Mouse (Mus musculus) forebrain, postnatal 0 days (tissue): ENCODE results near the gene Chrm5. TPM values are rescaled to one million over a fixed set of nuclear protein-coding genes. Genes with fewer than 3 reads are reported as not detected.

Experiments
- ATAC-seq: fragments of 200-750 bp; cut with Nextera tagmentation; 2 replicates; pipeline ENCODE4 v1.8.0; 2017; ENCODE audit warnings: mild to moderate bottlenecking, moderate library complexity
- DNase-seq: peaks from one replicate; pipeline ENCODE4 v3.0.0-alpha.2; 2015
- H3K27ac ChIP-seq: fragments of 300-500 bp; sonication (generic); 2 replicates; pipeline ENCODE4 v1.5.1; 2014; ENCODE audit warnings: low read depth, mild to moderate bottlenecking, antibody characterized with exemption, low read length, moderate library complexity, mixed read lengths
- H3K27me3 ChIP-seq: fragments of 300-500 bp; sonication (generic); 2 replicates; pipeline ENCODE4 v1.6.1; 2014; ENCODE audit warnings: mild to moderate bottlenecking, low read length, mixed read lengths; ENCODE audit not compliant: insufficient read depth
- H3K36me3 ChIP-seq: fragments of 300-500 bp; sonication (generic); 2 replicates; pipeline ENCODE4 v1.6.1; 2014; ENCODE audit warnings: mild to moderate bottlenecking, moderate library complexity; ENCODE audit not compliant: insufficient read depth
- H3K4me1 ChIP-seq: fragments of 300-500 bp; sonication (generic); 2 replicates; pipeline ENCODE4 v1.6.1; 2014; ENCODE audit warnings: antibody characterized with exemption; ENCODE audit not compliant: insufficient read depth
- H3K4me2 ChIP-seq: fragments of 300-500 bp; sonication (generic); 2 replicates; pipeline ENCODE4 v1.6.1; 2014; ENCODE audit warnings: low read depth, mild to moderate bottlenecking, moderate library complexity
- H3K4me3 ChIP-seq: fragments of 300-500 bp; sonication (generic); 2 replicates; pipeline ENCODE4 v1.5.1; 2014; ENCODE audit warnings: low read depth, low read length, mixed read lengths
- H3K9ac ChIP-seq: fragments of 300-500 bp; sonication (generic); 2 replicates; pipeline ENCODE4 v1.6.1; 2014; ENCODE audit warnings: mild to moderate bottlenecking
- H3K9me3 ChIP-seq: fragments of 300-500 bp; sonication (generic); 2 replicates; pipeline ENCODE4 v1.6.1; 2016; ENCODE audit warnings: low read length
- CTCF ChIP-seq: sonication (generic); IDR thresholded peaks from 2 replicates; pipeline ENCODE4 v1.5.1; 2016; ENCODE audit warnings: antibody characterized with exemption, control low read depth, low read depth
- WGBS: fragments of 180-500 bp; shearing (Covaris S2); extraction: QIAGEN DNeasy Blood & Tissue Kit; methylation state at CpG from one replicate; pipeline ENCODE4 v1.1.7; 2014; 5-methylcytosine and 5-hydroxymethylcytosine counted together
- polyA plus RNA-seq: library from polyadenylated mRNA; unstranded; fragments of >200 nt; fragmentation: Nextera tagmentation; extraction: Ambion mirVana; gene quantifications from 2 replicates; pipeline ENCODE4 v1.2.1, GENCODE M21; 2015
- total RNA-seq: library from RNA; depleted of rRNA; stranded (reverse); fragments of >200 nt; gene quantifications from 2 replicates; pipeline ENCODE4 v1.2.3, GENCODE M21; 2014; rRNA removed

Chrm5 gene
- total RNA-seq, result 3.8 and 4.7 TPM in 2 replicates
- 1.2 and 2.7 TPM in 2 replicates for polyA plus RNA-seq

DNA sequence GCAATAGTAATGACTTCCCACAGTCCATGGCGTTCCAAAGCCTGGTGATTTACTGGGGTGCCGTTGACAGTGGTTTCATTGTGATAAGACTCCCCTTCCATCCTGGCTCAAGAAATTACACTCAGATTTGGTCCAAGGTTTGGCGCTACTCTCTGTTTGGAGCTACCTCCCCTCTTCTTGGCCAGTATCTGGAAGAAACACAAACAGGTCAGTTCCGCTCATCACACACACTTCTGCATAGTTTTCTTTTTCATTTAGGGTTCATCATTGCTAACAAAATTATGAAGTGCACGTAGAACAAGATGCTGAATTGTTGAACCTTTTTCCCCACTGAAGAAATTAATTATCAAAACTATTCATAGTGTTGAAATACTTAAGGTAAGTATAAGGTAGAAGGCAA is at the start of gene Chrm5:
Gene Chrm5 (minus strand): TSS at position 101 of the 400 bp plus-strand sequence.
- no peak within 1 kb of the TSS for H3K9ac ChIP-seq
- ATAC-seq (no peak), DNase-seq (no peak)
- H3K4me1 ChIP-seq, result no peaks in the 10 kb centered on the region
- H3K27me3 ChIP-seq, result no peaks in the 10 kb centered on the region
- H3K9me3 ChIP-seq, result no peaks in the 10 kb centered on the region
- H3K27ac ChIP-seq, result no peak within 1 kb of the TSS
- WGBS, result 92% methylated on average over 5 of the region's 5 CpGs
- H3K36me3 ChIP-seq, result no peaks in the 10 kb centered on the region
- TF ChIP-seq CTCF, result no peak
- no peak within 1 kb of the TSS for H3K4me3 ChIP-seq
- H3K4me2 ChIP-seq, result no peak within 1 kb of the TSS

DNA sequence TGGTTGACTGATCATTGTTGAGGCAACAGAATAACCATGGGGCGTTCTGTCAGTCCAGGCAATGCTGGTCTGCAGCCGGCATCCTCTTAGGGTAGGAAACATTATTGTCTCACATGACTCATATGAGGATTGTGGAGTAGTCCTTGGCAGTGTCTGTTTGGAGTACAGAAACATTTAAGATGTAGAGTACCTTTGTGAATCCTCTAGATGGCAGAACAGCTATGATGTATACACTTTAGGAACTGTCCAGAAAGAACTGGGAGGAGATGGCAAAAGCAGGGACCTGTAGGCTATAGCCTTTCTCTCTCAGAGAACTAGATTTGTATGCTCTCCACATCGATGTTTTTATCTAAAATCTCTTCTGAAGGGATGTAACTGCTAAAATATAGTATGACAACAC is 46.4 kb upstream of the Chrm5 start:
- TF ChIP-seq CTCF, result peak; percentile 44
- no peaks in the 10 kb centered on the region for H3K4me1 ChIP-seq
- no peak overlapping the region for H3K4me3 ChIP-seq
- no peak overlapping the region for H3K9ac ChIP-seq
- peak; percentile 76 for ATAC-seq
- no peaks in the 10 kb centered on the region for H3K27me3 ChIP-seq
- no peaks in the 10 kb centered on the region for H3K36me3 ChIP-seq
- H3K9me3 ChIP-seq, result no peaks in the 10 kb centered on the region
- peak; percentile 18 for DNase-seq
- H3K4me2 ChIP-seq, result no peak overlapping the region
- no peak overlapping the region for H3K27ac ChIP-seq
- WGBS, result 84% methylated on average over 3 of the region's 3 CpGs

DNA sequence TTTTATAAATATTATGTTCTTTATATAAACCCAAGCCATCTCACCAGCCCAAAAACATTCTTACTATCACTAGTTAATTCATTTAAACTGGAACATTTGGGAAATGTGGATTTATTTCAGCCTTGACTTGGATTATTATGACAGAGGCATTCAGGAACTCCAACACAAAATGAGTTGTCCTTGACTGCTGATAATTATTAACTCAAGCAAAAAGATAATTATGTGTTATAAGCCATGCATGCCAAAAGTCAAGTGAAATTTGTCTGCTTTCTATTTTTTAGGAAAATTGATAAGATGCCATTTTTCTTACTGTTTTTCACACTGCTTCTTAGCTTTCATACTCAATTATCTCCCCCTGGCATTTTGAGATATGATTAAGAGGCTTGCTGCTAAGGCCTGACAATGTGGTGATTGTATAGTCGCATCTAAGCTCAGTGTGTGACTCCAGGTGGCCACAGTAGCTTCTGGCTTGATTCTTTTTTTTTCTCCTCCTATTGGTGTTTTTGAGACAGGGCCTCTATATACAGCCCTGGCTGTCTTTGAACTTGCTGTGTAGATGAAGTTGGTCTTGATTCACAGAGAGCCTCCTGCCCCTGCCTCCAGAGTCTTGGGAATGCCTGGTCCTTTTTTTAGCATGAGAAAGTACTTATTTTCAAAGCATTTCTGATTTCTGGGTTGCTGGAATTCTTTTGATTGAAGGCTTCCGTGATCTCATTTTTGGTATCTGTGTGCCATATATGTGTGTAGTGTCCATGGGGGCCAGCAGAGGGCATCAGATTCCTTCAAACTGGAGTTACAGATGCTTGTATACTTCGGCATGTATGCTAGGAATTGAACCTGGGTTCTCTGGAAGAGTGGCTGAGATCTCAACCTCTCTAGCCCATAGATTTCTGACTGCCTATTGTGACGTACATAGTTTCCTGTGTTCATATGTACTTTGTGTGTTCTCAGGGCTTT is 40.2 kb upstream of the Chrm5 start:
- Histone ChIP-seq H3K27ac (no peak overlapping the region), H3K36me3 (no peaks in the 10 kb centered on the region), H3K4me2 (no peak overlapping the region), H3K9me3 (no peaks in the 10 kb centered on the region), H3K4me3 (no peak overlapping the region), H3K27me3 (no peaks in the 10 kb centered on the region), H3K4me1 (no peaks in the 10 kb centered on the region), H3K9ac (no peak overlapping the region)
- ATAC-seq, result peak; percentile 23; the same call in 1 of the 2 replicates
- TF ChIP-seq CTCF, result peak; percentile 20; the same call in 1 of the 2 replicates
- no peak for DNase-seq
- 82% methylated on average over 4 of the region's 4 CpGs for WGBS

DNA sequence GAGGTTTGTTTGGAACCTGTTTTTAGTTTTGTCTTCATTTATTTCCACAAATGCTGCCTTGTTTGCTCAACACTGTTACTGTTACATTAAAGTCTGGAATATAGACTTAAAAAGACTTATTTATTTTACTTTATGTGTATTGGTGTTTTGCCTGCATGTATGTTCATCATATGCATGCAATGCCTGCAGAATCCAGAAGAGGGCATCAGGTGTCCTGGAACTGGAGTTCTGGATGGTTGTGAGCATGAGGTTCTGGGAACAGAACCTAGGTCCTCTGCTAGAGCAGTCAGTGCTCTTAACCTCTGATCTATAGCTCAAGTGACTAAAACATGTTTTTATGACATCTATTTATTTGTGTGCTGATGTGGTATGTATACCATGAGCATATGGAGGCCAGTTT is 38.0 kb upstream of the Chrm5 start:
- Histone ChIP-seq H3K36me3 (no peaks in the 10 kb centered on the region), H3K9ac (no peak overlapping the region), H3K27me3 (no peaks in the 10 kb centered on the region), H3K27ac (no peak overlapping the region), H3K9me3 (no peaks in the 10 kb centered on the region), H3K4me2 (no peak overlapping the region), H3K4me3 (no peak overlapping the region), H3K4me1 (no peaks in the 10 kb centered on the region)
- 0 out of 2 replicates have a peak, but pooled peaks have one; percentile 1 for TF ChIP-seq CTCF
- ATAC-seq, result no peak
- no peak for DNase-seq

DNA sequence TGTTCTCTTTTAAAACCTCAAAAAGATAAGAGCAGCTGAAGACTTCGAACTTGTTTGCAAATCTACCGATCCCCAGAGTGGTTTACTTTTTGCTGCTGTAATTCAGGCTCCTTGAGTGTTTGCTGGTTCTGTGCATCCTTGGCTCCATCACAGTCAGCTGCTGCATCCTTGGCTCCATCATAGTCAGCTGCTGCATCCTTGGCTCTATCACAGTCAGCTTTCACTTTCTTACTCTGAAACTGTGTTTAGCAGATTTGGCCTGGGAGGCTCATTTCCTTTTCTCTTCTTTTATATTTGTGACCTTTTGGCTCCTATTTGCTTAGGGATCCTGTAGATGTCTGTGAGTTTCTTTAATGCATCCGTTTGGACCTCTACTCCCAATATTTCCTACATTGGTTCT is 36.6 kb upstream of the Chrm5 start:
- Histone ChIP-seq H3K4me3 (no peak overlapping the region), H3K4me1 (no peaks in the 10 kb centered on the region), H3K27me3 (no peaks in the 10 kb centered on the region), H3K36me3 (no peaks in the 10 kb centered on the region), H3K9ac (no peak overlapping the region), H3K27ac (no peak overlapping the region), H3K4me2 (no peak overlapping the region), H3K9me3 (no peaks in the 10 kb centered on the region)
- WGBS, result 92% methylated on average over 3 of the region's 3 CpGs
- DNase-seq (no peak), ATAC-seq (no peak)
- no peak for TF ChIP-seq CTCF

DNA sequence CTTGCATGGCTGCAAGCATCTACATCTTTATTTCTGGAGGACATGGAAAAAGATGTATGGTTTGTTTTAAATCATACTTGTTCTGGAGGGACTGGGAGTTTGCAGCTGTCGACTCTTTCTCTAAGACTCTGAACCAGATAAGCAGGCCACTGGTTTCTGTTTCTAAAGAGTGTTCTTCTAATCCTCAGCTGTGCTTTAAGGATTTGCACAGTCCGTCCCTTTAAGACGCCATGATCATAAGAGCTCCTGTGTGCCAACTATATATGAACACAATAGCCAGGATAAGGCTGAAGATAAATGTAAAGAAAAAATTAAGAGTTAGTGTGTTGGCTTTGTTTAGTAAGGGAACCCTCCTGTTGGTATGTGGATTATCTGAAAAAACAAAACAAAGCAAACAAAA is 36.2 kb upstream of the Chrm5 start:
- WGBS, result 87% methylated on average over 3 of the region's 3 CpGs
- no peak for TF ChIP-seq CTCF
- DNase-seq, result no peak

DNA sequence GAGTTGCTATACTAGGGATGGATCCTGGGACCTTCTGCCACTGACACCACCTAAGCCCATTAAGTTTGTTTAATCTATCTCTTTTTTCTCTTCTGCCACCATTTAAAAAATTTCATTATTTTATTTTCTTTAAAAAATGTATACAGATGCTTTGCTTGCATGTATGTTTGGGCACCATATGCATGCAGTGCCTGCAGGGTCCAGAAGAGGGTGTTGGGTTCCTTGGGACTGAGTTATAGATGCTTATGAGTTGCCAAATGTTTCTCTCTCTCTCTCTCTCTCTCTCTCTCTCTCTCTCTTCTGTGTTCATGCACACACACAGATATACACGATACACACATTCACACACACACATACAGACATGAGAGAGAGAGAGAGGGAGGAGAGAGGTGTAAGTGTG is 32.5 kb upstream of the Chrm5 start:
- no peaks in the 10 kb centered on the region for H3K4me1 ChIP-seq
- H3K4me3 ChIP-seq, result no peak overlapping the region
- TF ChIP-seq CTCF, result no peak
- DNase-seq (no peak), ATAC-seq (no peak)
- no peak overlapping the region for H3K27ac ChIP-seq
- H3K27me3 ChIP-seq, result no peaks in the 10 kb centered on the region
- 89% methylated on average over 1 of the region's 1 CpGs for WGBS
- no peak overlapping the region for H3K4me2 ChIP-seq
- no peak overlapping the region for H3K9ac ChIP-seq
- H3K9me3 ChIP-seq, result no peaks in the 10 kb centered on the region
- no peaks in the 10 kb centered on the region for H3K36me3 ChIP-seq

More for the DNA sequence above, 36.2 kb upstream of the Chrm5 start:
- Histone ChIP-seq H3K4me2 (no peak overlapping the region), H3K9ac (no peak overlapping the region), H3K4me1 (no peaks in the 10 kb centered on the region), H3K27me3 (no peaks in the 10 kb centered on the region), H3K27ac (no peak overlapping the region), H3K4me3 (no peak overlapping the region), H3K9me3 (no peaks in the 10 kb centered on the region), H3K36me3 (no peaks in the 10 kb centered on the region)
- ATAC-seq, result no peak
